Mouse (Mus musculus) myocyte (in vitro differentiated cells): ENCODE data around the gene Plxna4. TPM values are rescaled to one million over a fixed set of nuclear protein-coding genes. Genes with fewer than 3 reads are reported as not detected.

Experiments
- H3K27me3 ChIP-seq: one replicate; pipeline ENCODE4 v1.6.1; 2011; ENCODE audit not compliant: control insufficient read depth, insufficient read depth, insufficient read length
- H3K36me3 ChIP-seq: one replicate; pipeline ENCODE4 v1.6.1; 2011; ENCODE audit not compliant: control insufficient read depth, insufficient read depth
- H3K4me2 ChIP-seq: one replicate; pipeline ENCODE4 v1.6.1; 2011; ENCODE audit warnings: low read depth, control low read depth
- H3K4me3 ChIP-seq: one replicate; pipeline ENCODE4 v1.5.1; 2011; ENCODE audit warnings: mild to moderate bottlenecking, control low read depth, moderate library complexity
- H3K79me2 ChIP-seq: one replicate; pipeline ENCODE4 v1.6.1; 2011; ENCODE audit not compliant: control insufficient read depth, insufficient read depth
- H3ac ChIP-seq: one replicate; pipeline ENCODE4 v1.6.1; 2011; ENCODE audit not compliant: control insufficient read depth, insufficient read length
- CEBPB ChIP-seq: IDR thresholded peaks from 2 replicates; pipeline ENCODE4 v1.6.1; 2011; ENCODE audit warnings: mild to moderate bottlenecking, moderate library complexity; ENCODE audit not compliant: poor library complexity, insufficient read depth, severe bottlenecking
- E2F4 ChIP-seq: IDR thresholded peaks from one replicate; pipeline ENCODE4 v1.6.1; 2011; ENCODE audit warnings: mild to moderate bottlenecking, control low read depth, moderate library complexity; ENCODE audit not compliant: insufficient read depth
- MAX ChIP-seq: IDR thresholded peaks from one replicate; pipeline ENCODE4 v1.6.1; 2011; ENCODE audit warnings: low read depth, mild to moderate bottlenecking, control low read depth
- MYOD1 ChIP-seq, 3 experiments: IDR thresholded peaks; one replicate each; pipeline ENCODE4 v1.6.1; 2011; ENCODE audit warnings: control low read depth in 2 of 3, low read depth in 2 of 3, mild to moderate bottlenecking in 2 of 3, moderate library complexity in 1 of 3; ENCODE audit not compliant: insufficient read length in 2 of 3, control insufficient read depth in 1 of 3
- MYOG ChIP-seq, 3 experiments: IDR thresholded peaks; one replicate each; pipeline ENCODE4 v1.6.1; 2011; ENCODE audit warnings: control low read depth in 2 of 3, low read depth in 2 of 3, mild to moderate bottlenecking in 2 of 3; ENCODE audit not compliant: insufficient read length in 2 of 3, control insufficient read depth in 1 of 3, insufficient read depth in 1 of 3
- POLR2A ChIP-seq: IDR thresholded peaks from one replicate; pipeline ENCODE4 v1.6.1; 2011; ENCODE audit warnings: low read depth, mild to moderate bottlenecking, control low read depth, moderate library complexity; ENCODE audit not compliant: insufficient read length
- POLR2AphosphoS2 ChIP-seq: IDR thresholded peaks from one replicate; pipeline ENCODE4 v1.6.1; 2011; ENCODE audit warnings: low read depth, control low read depth; ENCODE audit not compliant: insufficient read length
- REST ChIP-seq: IDR thresholded peaks from one replicate; pipeline ENCODE4 v1.6.1; 2011; ENCODE audit warnings: mild to moderate bottlenecking, control low read depth, moderate library complexity; ENCODE audit not compliant: insufficient read depth, insufficient read length
- SRF ChIP-seq: IDR thresholded peaks from one replicate; pipeline ENCODE4 v1.6.1; 2011; ENCODE audit warnings: low read depth; ENCODE audit not compliant: control insufficient read depth, insufficient read length
- TCF12 ChIP-seq: IDR thresholded peaks from one replicate; pipeline ENCODE4 v1.6.1; 2011; ENCODE audit warnings: mild to moderate bottlenecking, control low read depth; ENCODE audit not compliant: poor library complexity, insufficient read depth, severe bottlenecking
- TCF3 ChIP-seq: IDR thresholded peaks from one replicate; pipeline ENCODE4 v1.6.1; 2011; ENCODE audit warnings: low read depth, control low read depth; ENCODE audit not compliant: insufficient read length
- USF1 ChIP-seq: IDR thresholded peaks from one replicate; pipeline ENCODE4 v1.6.1; 2011; ENCODE audit warnings: low read depth, mild to moderate bottlenecking, control low read depth, moderate library complexity
- polyA plus RNA-seq: library from polyadenylated mRNA; unstranded; fragments of >200 nt; fragmentation: generic; extraction: Trizol; gene quantifications from one replicate; pipeline ENCODE4 v1.2.1, GENCODE M21; 2012; ENCODE audit warnings: missing spikeins

Plxna4 gene
- polyA plus RNA-seq, 1 experiment = 0.70 TPM

DNA sequence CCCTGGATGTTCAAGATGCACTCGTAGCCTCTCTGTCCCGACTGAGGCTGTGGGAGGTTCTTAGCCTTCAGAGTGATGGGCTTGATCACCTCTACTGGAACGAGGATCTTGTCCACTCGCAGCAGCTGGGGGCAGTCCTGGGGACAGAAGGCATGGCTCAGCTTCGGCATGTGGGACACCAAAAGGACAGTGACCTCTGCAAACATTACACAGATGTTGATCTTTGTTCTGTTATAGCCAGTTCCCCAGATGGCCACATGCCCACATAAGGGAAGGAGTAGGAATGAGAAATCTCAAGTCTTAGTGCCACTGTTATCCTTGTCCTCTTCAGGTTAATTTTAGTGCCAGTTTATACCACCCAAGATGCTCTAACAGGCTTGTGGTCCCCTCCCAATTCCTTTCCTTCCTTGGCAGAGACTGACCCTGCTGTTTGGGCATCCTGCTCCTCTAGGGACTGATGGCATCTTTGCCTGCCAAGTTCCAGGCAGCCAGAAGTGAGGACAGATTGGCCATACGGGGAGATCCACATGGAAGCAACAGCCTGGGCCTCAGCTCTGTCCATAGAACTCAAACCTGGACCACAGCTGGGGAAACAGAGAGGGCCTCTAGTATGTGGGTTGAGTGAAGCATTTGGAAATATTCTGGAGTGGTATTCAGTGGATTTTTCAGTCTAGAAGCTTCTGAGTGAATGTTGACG is 363.8 kb downstream of the Plxna4 start:
- Histone ChIP-seq H3K4me3 (no peak overlapping the region), H3K36me3 (no peaks in the 10 kb centered on the region), H3K79me2 (no peaks in the 10 kb centered on the region), H3K4me2 (no peak overlapping the region), H3ac (no peak overlapping the region), H3K27me3 (no peaks in the 10 kb centered on the region)
- TF ChIP-seq REST (no peak), E2F4 (no peak), TCF3 (no peak), MYOD1 (IDR thresholded peaks at IDR 0.05; ENCODE audit: control insufficient read depth in 1 of 3, insufficient read length in 2 of 3, low read depth in 2 of 3) (no peak), CEBPB (no peak), POLR2A (no peak), POLR2AphosphoS2 (no peak), USF1 (no peak), MYOG (IDR thresholded peaks at IDR 0.05; ENCODE audit: control insufficient read depth in 1 of 3, insufficient read depth in 1 of 3, insufficient read length in 2 of 3, low read depth in 2 of 3) (no peak), SRF (no peak), MAX (no peak)

GRCm38 (mm10) chr6:32220765-32221164 is 367.2 kb downstream of the Plxna4 start:
- Histone ChIP-seq H3K36me3 (no peaks in the 10 kb centered on the region), H3K4me2 (no peak overlapping the region), H3K27me3 (no peaks in the 10 kb centered on the region), H3K79me2 (no peaks in the 10 kb centered on the region), H3ac (no peak overlapping the region), H3K4me3 (no peak overlapping the region)
- no peak for TF ChIP-seq CEBPB
- TF ChIP-seq USF1 = no peak
- TF ChIP-seq MAX = no peak
- no peak for TF ChIP-seq POLR2A
- TF ChIP-seq TCF3 = no peak
- no peak for TF ChIP-seq MYOG (IDR thresholded peaks at IDR 0.05; ENCODE audit: control insufficient read depth in 1 of 3, insufficient read depth in 1 of 3, insufficient read length in 2 of 3, low read depth in 2 of 3)
- no peak for TF ChIP-seq REST
- no peak for TF ChIP-seq MYOD1 (IDR thresholded peaks at IDR 0.05; ENCODE audit: control insufficient read depth in 1 of 3, insufficient read length in 2 of 3, low read depth in 2 of 3)
- TF ChIP-seq TCF12 = no peak
- no peak for TF ChIP-seq E2F4
- TF ChIP-seq POLR2AphosphoS2 = no peak
- TF ChIP-seq SRF = no peak

- no peak for TF ChIP-seq CEBPB
- TF ChIP-seq POLR2A = no peak
- TF ChIP-seq POLR2AphosphoS2 = no peak
- TF ChIP-seq SRF = no peak
- TF ChIP-seq MAX = no peak
- TF ChIP-seq TCF12 = no peak
- no peak for TF ChIP-seq MYOG (IDR thresholded peaks at IDR 0.05; ENCODE audit: control insufficient read depth in 1 of 3, insufficient read depth in 1 of 3, insufficient read length in 2 of 3, low read depth in 2 of 3)
- no peak for TF ChIP-seq REST
- no peak for TF ChIP-seq TCF3
- no peak for TF ChIP-seq E2F4
- TF ChIP-seq USF1 = no peak
- TF ChIP-seq MYOD1 (IDR thresholded peaks at IDR 0.05; ENCODE audit: control insufficient read depth in 1 of 3, insufficient read length in 2 of 3, low read depth in 2 of 3) = no peak
Measured at GRCm38 (mm10) chr6:32218544-32218943, 369.4 kb downstream of the Plxna4 start.

GRCm38 (mm10) chr6:32212439-32212838 is 375.6 kb downstream of the Plxna4 start:
- Histone ChIP-seq H3K4me2 (no peak overlapping the region), H3ac (no peak overlapping the region), H3K36me3 (no peaks in the 10 kb centered on the region), H3K4me3 (no peak overlapping the region), H3K27me3 (no peaks in the 10 kb centered on the region), H3K79me2 (no peaks in the 10 kb centered on the region)
- TF ChIP-seq USF1 (no peak), POLR2A (no peak), SRF (no peak), E2F4 (no peak)

More at GRCm38 (mm10) chr6:32218544-32218943, 369.4 kb downstream of the Plxna4 start:
- Histone ChIP-seq H3K4me3 (no peak overlapping the region), H3K4me2 (no peak overlapping the region), H3ac (no peak overlapping the region), H3K79me2 (no peaks in the 10 kb centered on the region), H3K36me3 (no peaks in the 10 kb centered on the region), H3K27me3 (no peaks in the 10 kb centered on the region)

DNA sequence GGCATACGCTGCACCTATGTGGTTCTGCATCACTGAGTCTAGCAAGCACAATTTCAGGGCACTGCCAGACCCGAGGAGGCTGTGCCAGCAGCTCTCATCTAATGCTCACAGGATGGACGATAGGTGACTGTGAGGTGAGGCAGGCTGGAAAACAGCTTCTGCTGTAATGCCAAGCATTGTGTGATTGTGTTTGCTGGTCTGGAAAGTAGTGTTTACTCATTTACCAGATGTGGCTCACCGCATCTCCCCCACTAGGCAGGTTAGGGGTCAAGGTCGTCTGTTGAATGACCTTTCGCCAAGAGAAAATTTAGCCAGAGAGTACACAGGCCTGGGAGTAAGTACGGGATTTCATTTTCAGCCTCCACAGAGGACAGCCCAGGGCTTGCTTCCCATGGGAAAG is 377.9 kb downstream of the Plxna4 start:
- TF ChIP-seq POLR2AphosphoS2 (no peak), SRF (no peak), MAX (no peak), POLR2A (no peak), E2F4 (no peak), CEBPB (no peak), REST (no peak), TCF12 (no peak), MYOD1 (IDR thresholded peaks at IDR 0.05; ENCODE audit: control insufficient read depth in 1 of 3, insufficient read length in 2 of 3, low read depth in 2 of 3) (no peak), TCF3 (no peak), USF1 (no peak), MYOG (IDR thresholded peaks at IDR 0.05; ENCODE audit: control insufficient read depth in 1 of 3, insufficient read depth in 1 of 3, insufficient read length in 2 of 3, low read depth in 2 of 3) (no peak)
- no peak overlapping the region for H3ac ChIP-seq
- H3K4me2 ChIP-seq = no peak overlapping the region
- no peak overlapping the region for H3K4me3 ChIP-seq
- no peaks in the 10 kb centered on the region for H3K36me3 ChIP-seq
- H3K27me3 ChIP-seq = no peaks in the 10 kb centered on the region
- H3K79me2 ChIP-seq = no peaks in the 10 kb centered on the region
